Mouse (Mus musculus): ENCODE data around the gene Myh3. TPM values are rescaled to one million over a fixed set of nuclear protein-coding genes. Genes with fewer than 3 reads are reported as not detected.

Gene Myh3
- polyA plus RNA-seq, 1 experiment from 2014 or later, result 127 TPM

GRCm38 (mm10) chr11:67093201-67093600, 15.1 kb downstream of the Myh3 start:
- no peak overlapping the region for H3K27ac ChIP-seq
- 0 out of 2 replicates have a peak, but pooled peaks cover 6% of the 10 kb centered on the region for H3K27me3 ChIP-seq
- no peak overlapping the region for H3K4me2 ChIP-seq
- H3K4me1 ChIP-seq, result no peaks in the 10 kb centered on the region
- no peak for ATAC-seq (ENCODE audit: insufficient number of reproducible peaks, low FRiP score, low TSS enrichment, low read depth)
- no peaks in the 10 kb centered on the region for H3K9me3 ChIP-seq
- H3K9ac ChIP-seq, result no peak overlapping the region
- no peaks in the 10 kb centered on the region for H3K36me3 ChIP-seq
- 72% methylated on average over 9 of the region's 9 CpGs for WGBS
- H3K4me3 ChIP-seq, result no peak overlapping the region

- WGBS, result 92% methylated on average over 5 of the region's 5 CpGs
- Histone ChIP-seq H3K27me3 (0 out of 2 replicates have a peak, but pooled peaks cover 6% of the 10 kb centered on the region), H3K9ac (no peak overlapping the region), H3K27ac (no peak overlapping the region), H3K36me3 (no peaks in the 10 kb centered on the region), H3K4me1 (no peaks in the 10 kb centered on the region), H3K9me3 (no peaks in the 10 kb centered on the region), H3K4me3 (no peak overlapping the region), H3K4me2 (no peak overlapping the region)
- no peak for ATAC-seq (ENCODE audit: insufficient number of reproducible peaks, low FRiP score, low TSS enrichment, low read depth)
Observed at GRCm38 (mm10) chr11:67093652-67094051, 15.6 kb downstream of the Myh3 start.

- Histone ChIP-seq H3K4me2 (no peak overlapping the region), H3K36me3 (no peaks in the 10 kb centered on the region), H3K9me3 (no peaks in the 10 kb centered on the region), H3K27me3 (0 out of 2 replicates have a peak, but pooled peaks cover 6% of the 10 kb centered on the region), H3K9ac (no peak overlapping the region), H3K27ac (no peak overlapping the region), H3K4me1 (no peaks in the 10 kb centered on the region), H3K4me3 (no peak overlapping the region)
- WGBS, result 76% methylated on average over 29 of the region's 29 CpGs
- ATAC-seq (ENCODE audit: insufficient number of reproducible peaks, low FRiP score, low TSS enrichment, low read depth), result no peak
Observed at GRCm38 (mm10) chr11:67094470-67094869, 16.4 kb downstream of the Myh3 start.

GRCm38 (mm10) chr11:67097709-67098108, 19.6 kb downstream of the Myh3 start:
- Histone ChIP-seq H3K36me3 (no peaks in the 10 kb centered on the region), H3K9ac (no peak overlapping the region), H3K4me1 (no peaks in the 10 kb centered on the region), H3K27me3 (0 out of 2 replicates have a peak, but pooled peaks cover 6% of the 10 kb centered on the region), H3K4me2 (no peak overlapping the region), H3K4me3 (no peak overlapping the region), H3K27ac (no peak overlapping the region), H3K9me3 (no peaks in the 10 kb centered on the region)
- WGBS, result 91% methylated on average over 10 of the region's 10 CpGs
- no peak for ATAC-seq (ENCODE audit: insufficient number of reproducible peaks, low FRiP score, low TSS enrichment, low read depth)

- no peak overlapping the region for H3K27ac ChIP-seq
- H3K9me3 ChIP-seq, result no peaks in the 10 kb centered on the region
- no peak overlapping the region for H3K4me2 ChIP-seq
- no peaks in the 10 kb centered on the region for H3K36me3 ChIP-seq
- H3K4me1 ChIP-seq, result no peaks in the 10 kb centered on the region
- WGBS, result 78% methylated on average over 11 of the region's 11 CpGs
- 0 out of 2 replicates have a peak, but pooled peaks cover 6% of the 10 kb centered on the region for H3K27me3 ChIP-seq
- ATAC-seq (ENCODE audit: insufficient number of reproducible peaks, low FRiP score, low TSS enrichment, low read depth), result no peak
- H3K9ac ChIP-seq, result no peak overlapping the region
- H3K4me3 ChIP-seq, result no peak overlapping the region
Observed at GRCm38 (mm10) chr11:67098427-67098826, 20.3 kb downstream of the Myh3 start.

GRCm38 (mm10) chr11:67099241-67099640, 21.1 kb downstream of the Myh3 start:
- Histone ChIP-seq H3K4me1 (no peaks in the 10 kb centered on the region), H3K27me3 (0 out of 2 replicates have a peak, but pooled peaks cover 4% of the 10 kb centered on the region), H3K4me2 (no peak overlapping the region), H3K4me3 (no peak overlapping the region), H3K36me3 (no peaks in the 10 kb centered on the region), H3K9ac (no peak overlapping the region), H3K27ac (no peak overlapping the region), H3K9me3 (no peaks in the 10 kb centered on the region)
- WGBS, result 94% methylated on average over 16 of the region's 16 CpGs
- ATAC-seq (ENCODE audit: insufficient number of reproducible peaks, low FRiP score, low TSS enrichment, low read depth), result no peak

- H3K9ac ChIP-seq, result no peak overlapping the region
- 28% methylated on average over 6 of the region's 6 CpGs for WGBS
- no peak overlapping the region for H3K4me2 ChIP-seq
Observed at GRCm38 (mm10) chr11:67100169-67100568, 22.1 kb downstream of the Myh3 start.

GRCm38 (mm10) chr11:67101713-67102112, 23.6 kb downstream of the Myh3 start:
- H3K4me3 ChIP-seq, result no peak overlapping the region
- no peak overlapping the region for H3K27ac ChIP-seq
- no peaks in the 10 kb centered on the region for H3K9me3 ChIP-seq
- 31% methylated on average over 5 of the region's 8 CpGs for WGBS
- no peak for ATAC-seq (ENCODE audit: insufficient number of reproducible peaks, low FRiP score, low TSS enrichment, low read depth)
- no peak overlapping the region for H3K9ac ChIP-seq
- H3K27me3 ChIP-seq, result no peaks in the 10 kb centered on the region
- H3K4me2 ChIP-seq, result no peak overlapping the region
- 0 out of 2 replicates have a peak, but pooled peaks cover 3% of the 10 kb centered on the region for H3K4me1 ChIP-seq
- no peaks in the 10 kb centered on the region for H3K36me3 ChIP-seq

More at GRCm38 (mm10) chr11:67100169-67100568, 22.1 kb downstream of the Myh3 start:
- H3K9me3 ChIP-seq, result no peaks in the 10 kb centered on the region
- H3K4me3 ChIP-seq, result no peak overlapping the region
- no peak overlapping the region for H3K27ac ChIP-seq
- no peak for ATAC-seq (ENCODE audit: insufficient number of reproducible peaks, low FRiP score, low TSS enrichment, low read depth)
- no peaks in the 10 kb centered on the region for H3K27me3 ChIP-seq
- H3K4me1 ChIP-seq, result no peaks in the 10 kb centered on the region
- H3K36me3 ChIP-seq, result no peaks in the 10 kb centered on the region

- no peaks in the 10 kb centered on the region for H3K36me3 ChIP-seq
- no peak overlapping the region for H3K27ac ChIP-seq
- H3K4me3 ChIP-seq, result no peak overlapping the region
- no peaks in the 10 kb centered on the region for H3K9me3 ChIP-seq
- ATAC-seq (ENCODE audit: insufficient number of reproducible peaks, low FRiP score, low TSS enrichment, low read depth), result no peak
- 0 out of 2 replicates have a peak, but pooled peaks cover 3% of the 10 kb centered on the region for H3K4me1 ChIP-seq
- H3K4me2 ChIP-seq, result no peak overlapping the region
- WGBS, result 80% methylated on average over 9 of the region's 9 CpGs
- no peaks in the 10 kb centered on the region for H3K27me3 ChIP-seq
- no peak overlapping the region for H3K9ac ChIP-seq
Observed at GRCm38 (mm10) chr11:67103256-67103655, 25.2 kb downstream of the Myh3 start.

- Histone ChIP-seq H3K9me3 (no peaks in the 10 kb centered on the region), H3K4me1 (0 out of 2 replicates have a peak, but pooled peaks cover 3% of the 10 kb centered on the region)
Observed at GRCm38 (mm10) chr11:67104242-67104641, 26.1 kb downstream of the Myh3 start.

GRCm38 (mm10) chr11:67104714-67105113, 26.6 kb downstream of the Myh3 start:
- 75% methylated on average over 11 of the region's 11 CpGs for WGBS

More at GRCm38 (mm10) chr11:67104242-67104641, 26.1 kb downstream of the Myh3 start:
- no peak overlapping the region for H3K4me2 ChIP-seq
- no peak overlapping the region for H3K4me3 ChIP-seq
- no peaks in the 10 kb centered on the region for H3K27me3 ChIP-seq
- ATAC-seq (ENCODE audit: insufficient number of reproducible peaks, low FRiP score, low TSS enrichment, low read depth), result no peak
- WGBS, result 62% methylated on average over 1 of the region's 1 CpGs
- no peak overlapping the region for H3K27ac ChIP-seq
- H3K36me3 ChIP-seq, result no peaks in the 10 kb centered on the region
- no peak overlapping the region for H3K9ac ChIP-seq

GRCm38 (mm10) chr11:67105689-67106088, 27.6 kb downstream of the Myh3 start:
- 36% methylated on average over 4 of the region's 4 CpGs for WGBS
- Histone ChIP-seq H3K36me3 (no peaks in the 10 kb centered on the region), H3K27me3 (no peaks in the 10 kb centered on the region), H3K4me3 (no peak overlapping the region), H3K4me2 (no peak overlapping the region), H3K9ac (no peak overlapping the region), H3K9me3 (no peaks in the 10 kb centered on the region), H3K27ac (no peak overlapping the region), H3K4me1 (0 out of 2 replicates have a peak, but pooled peaks cover 3% of the 10 kb centered on the region)
- peak; percentile 66 for ATAC-seq (ENCODE audit: insufficient number of reproducible peaks, low FRiP score, low TSS enrichment, low read depth)

More at GRCm38 (mm10) chr11:67104714-67105113, 26.6 kb downstream of the Myh3 start:
- Histone ChIP-seq H3K27ac (no peak overlapping the region), H3K4me1 (0 out of 2 replicates have a peak, but pooled peaks cover 3% of the 10 kb centered on the region), H3K4me3 (no peak overlapping the region), H3K27me3 (no peaks in the 10 kb centered on the region), H3K9me3 (no peaks in the 10 kb centered on the region), H3K36me3 (no peaks in the 10 kb centered on the region), H3K4me2 (no peak overlapping the region), H3K9ac (no peak overlapping the region)
- ATAC-seq (ENCODE audit: insufficient number of reproducible peaks, low FRiP score, low TSS enrichment, low read depth), result no peak

Data from limb, embryonic 15.5 days (tissue).